Mouse (Mus musculus): ENCODE results near the gene Scaf11.

The Scaf11 gene

DNA sequence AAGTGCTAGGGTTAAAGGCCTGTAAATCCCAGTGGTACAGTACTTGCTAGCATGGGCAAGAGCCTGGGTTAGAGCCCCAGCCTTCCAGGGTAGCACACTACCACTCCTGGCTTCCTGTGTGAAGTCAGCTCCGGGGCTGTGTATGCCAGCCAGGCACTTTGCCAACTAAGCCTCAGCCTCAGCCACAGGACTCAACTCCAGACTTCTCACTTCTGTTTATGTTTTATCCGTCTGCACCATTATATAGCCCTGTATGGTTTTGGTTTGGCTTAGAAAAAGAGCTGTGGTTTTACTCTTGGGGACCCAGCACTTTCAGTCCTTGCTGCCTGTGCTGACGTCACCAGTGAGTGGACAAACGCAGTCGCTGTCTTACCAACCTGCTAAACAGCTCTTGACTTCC, 83.4 kb downstream of the Scaf11 start:
- no peak for TF ChIP-seq GATA4 (IDR thresholded peaks at IDR 0.05; ENCODE audit: insufficient replicate concordance, low read length)

DNA sequence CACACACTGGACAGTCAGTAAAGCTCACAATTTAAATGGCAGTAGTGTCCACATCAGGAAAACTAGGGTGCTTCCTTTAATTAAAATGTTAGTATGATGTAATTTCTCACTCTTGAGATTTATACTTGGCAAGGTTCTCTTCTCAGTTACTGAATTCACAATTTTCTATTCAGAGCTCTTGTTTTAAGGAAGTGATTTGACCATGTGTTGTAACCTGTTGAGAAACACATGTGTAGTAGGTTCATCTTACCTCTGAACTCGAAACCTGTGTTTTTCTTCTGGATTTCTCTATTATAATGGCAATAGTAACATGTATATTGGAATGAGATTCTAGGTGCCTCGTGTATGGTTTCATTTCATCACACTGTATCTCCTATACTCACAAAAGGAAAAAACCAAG, 84.4 kb downstream of the Scaf11 start:
- no peak for TF ChIP-seq GATA4 (IDR thresholded peaks at IDR 0.05; ENCODE audit: insufficient replicate concordance, low read length)

DNA sequence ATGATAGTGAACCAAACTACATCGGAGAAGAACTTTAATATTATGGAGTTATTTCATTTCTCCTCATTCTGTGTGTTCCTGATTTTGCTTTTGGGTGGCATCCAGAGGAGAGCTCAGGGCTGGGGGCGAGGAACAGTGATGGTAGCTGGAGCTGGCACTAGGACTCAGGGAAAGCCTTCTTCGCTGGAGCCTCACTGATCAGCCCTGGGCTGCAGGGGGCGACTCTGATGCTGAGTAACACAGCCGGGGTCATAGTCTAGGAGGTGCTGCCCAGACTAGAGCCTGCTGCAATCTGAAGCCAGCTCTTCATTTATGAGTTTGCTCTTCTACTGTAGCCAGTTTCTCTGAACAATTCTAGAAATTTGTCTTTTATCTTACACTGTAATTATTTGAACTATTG, 87.5 kb downstream of the Scaf11 start:
- no peak for TF ChIP-seq GATA4 (IDR thresholded peaks at IDR 0.05; ENCODE audit: insufficient replicate concordance, low read length)

DNA sequence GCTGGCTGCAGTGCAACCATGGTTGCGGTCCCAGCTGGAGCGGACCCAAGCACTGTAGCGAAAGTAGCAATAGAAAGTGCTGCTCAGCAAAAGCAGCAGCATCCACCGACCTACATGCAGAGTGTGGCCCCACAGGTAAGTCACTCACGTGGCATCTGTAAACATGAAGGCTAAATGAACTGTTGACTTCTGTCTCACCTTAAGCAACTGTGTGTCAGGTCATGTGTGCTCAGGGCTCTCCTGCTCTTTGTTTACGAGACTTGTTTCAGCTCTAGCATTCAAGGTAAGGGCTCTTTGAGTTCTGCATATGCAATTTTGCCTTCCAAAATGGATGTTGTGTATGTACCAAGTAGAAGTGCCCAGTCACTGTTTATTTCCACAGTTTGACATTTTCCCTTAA, 88.0 kb downstream of the Scaf11 start:
- TF ChIP-seq GATA4 (IDR thresholded peaks at IDR 0.05; ENCODE audit: insufficient replicate concordance, low read length), result no peak

DNA sequence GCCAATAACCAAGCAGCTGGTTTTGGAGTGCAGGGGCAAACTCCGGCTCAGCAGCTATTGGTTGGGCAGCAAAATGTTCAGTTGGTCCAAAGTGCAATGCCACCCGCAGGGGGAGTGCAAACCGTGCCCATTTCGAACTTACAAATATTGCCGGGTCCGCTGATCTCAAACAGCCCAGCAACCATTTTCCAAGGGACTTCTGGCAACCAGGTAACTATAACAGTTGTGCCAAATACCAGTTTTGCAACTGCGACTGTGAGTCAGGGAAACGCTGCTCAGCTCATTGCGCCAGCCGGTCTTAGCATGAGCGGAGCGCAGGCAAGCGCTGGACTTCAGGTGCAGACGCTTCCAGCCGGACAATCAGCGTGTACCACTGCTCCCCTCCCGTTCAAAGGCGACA, 89.3 kb downstream of the Scaf11 start:
- no peak for TF ChIP-seq GATA4 (IDR thresholded peaks at IDR 0.05; ENCODE audit: insufficient replicate concordance, low read length)

DNA sequence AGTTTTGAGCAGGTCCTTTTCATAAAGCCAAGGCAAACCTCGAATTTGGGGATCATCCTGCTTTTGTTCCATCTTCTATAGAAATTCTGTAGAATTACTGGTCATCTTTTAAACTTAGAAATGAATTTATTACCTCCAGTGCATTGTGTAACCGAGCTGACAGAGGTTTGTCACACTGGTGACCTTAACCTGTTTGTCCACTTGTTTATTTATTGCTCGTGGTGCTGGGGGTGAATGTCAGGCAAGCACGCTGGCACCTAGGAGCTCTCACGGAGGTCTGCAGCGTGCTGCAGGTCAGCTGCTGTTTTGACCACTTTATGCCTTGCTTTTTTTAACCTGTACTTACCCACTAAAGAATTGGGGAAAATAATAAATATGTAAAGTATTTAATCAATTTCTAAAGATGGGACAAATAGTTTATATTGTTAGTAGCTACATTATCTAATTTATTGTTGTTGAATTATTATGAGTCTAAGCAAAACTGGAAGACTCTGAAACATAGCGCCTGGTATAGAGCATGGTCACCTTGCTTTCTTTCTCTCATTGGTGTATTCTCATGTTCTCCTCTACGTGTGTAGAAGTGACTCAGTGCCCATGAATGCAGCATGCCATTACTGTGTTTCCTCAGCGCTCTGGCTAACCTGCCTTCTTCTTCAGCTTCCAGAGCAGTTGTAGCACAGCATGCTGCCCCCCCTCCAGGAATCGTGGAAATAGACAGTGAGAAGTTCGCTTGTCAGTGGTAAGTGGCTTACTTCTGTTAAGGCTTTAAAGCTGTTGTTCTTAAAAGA, 94.3 kb downstream of the Scaf11 start:
- no peak for TF ChIP-seq GATA4 (IDR thresholded peaks at IDR 0.05; ENCODE audit: insufficient replicate concordance, low read length)

DNA sequence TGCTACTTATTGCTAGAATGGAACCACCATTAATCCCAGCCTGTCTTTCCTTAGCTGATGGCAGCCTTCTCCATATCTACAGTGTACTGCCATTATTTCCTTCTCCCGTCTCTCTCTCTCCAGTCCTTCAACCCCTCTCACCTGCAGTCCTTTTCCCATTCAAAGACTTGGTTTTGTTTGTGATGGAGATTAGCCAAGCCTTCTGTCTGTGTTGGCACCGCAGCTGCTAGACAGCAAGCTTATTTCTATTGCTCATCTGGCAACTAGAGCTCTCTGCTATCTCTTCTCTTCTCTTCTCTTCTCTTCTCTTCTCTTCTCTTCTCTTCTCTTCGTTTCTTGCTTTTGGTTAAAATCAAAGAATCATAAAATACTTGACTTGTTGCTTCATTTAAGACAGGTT, 95.3 kb downstream of the Scaf11 start:
- no peak for TF ChIP-seq GATA4 (IDR thresholded peaks at IDR 0.05; ENCODE audit: insufficient replicate concordance, low read length)
